Mouse (Mus musculus) C2C12 (cell line): ENCODE data around the gene Abhd12. TPM values are rescaled to one million over a fixed set of nuclear protein-coding genes. Genes with fewer than 3 reads are reported as not detected.

Experiments
- H3K27me3 ChIP-seq: one replicate; pipeline ENCODE4 v1.6.1; 2011; ENCODE audit not compliant: control insufficient read depth, insufficient read depth, insufficient read length
- H3K36me3 ChIP-seq: one replicate; pipeline ENCODE4 v1.6.1; 2011; ENCODE audit not compliant: control insufficient read depth, insufficient read depth
- H3K4me3 ChIP-seq: one replicate; pipeline ENCODE4 v1.5.1; 2011; ENCODE audit warnings: mild to moderate bottlenecking, control low read depth; ENCODE audit not compliant: poor library complexity, insufficient read depth, severe bottlenecking
- H3K79me2 ChIP-seq: one replicate; pipeline ENCODE4 v1.6.1; 2011; ENCODE audit not compliant: control insufficient read depth, insufficient read depth
- H3K79me3 ChIP-seq: one replicate; pipeline ENCODE4 v1.6.1; 2011; ENCODE audit warnings: low read depth, control low read depth
- H3ac ChIP-seq: one replicate; pipeline ENCODE3; 2011; ENCODE audit warnings: low read depth; ENCODE audit not compliant: control insufficient read depth, insufficient read length
- CEBPB ChIP-seq: IDR thresholded peaks from one replicate; pipeline ENCODE4 v1.6.1; 2011; ENCODE audit warnings: low read depth, mild to moderate bottlenecking, control low read depth, moderate library complexity
- CTCF ChIP-seq: IDR thresholded peaks from one replicate; pipeline ENCODE4 v1.5.1; 2011; ENCODE audit not compliant: control insufficient read depth, insufficient read depth, insufficient read length
- FOSL1 ChIP-seq: IDR thresholded peaks from one replicate; pipeline ENCODE4 v1.8.0; 2011; ENCODE audit warnings: mild to moderate bottlenecking, low read length; ENCODE audit not compliant: poor library complexity, insufficient read depth, severe bottlenecking
- MAX ChIP-seq: IDR thresholded peaks from one replicate; pipeline ENCODE4 v1.6.1; 2011; ENCODE audit warnings: mild to moderate bottlenecking, control low read depth
- MYOD1 ChIP-seq: IDR thresholded peaks from one replicate; pipeline ENCODE4 v1.6.1; 2011; ENCODE audit warnings: low read depth; ENCODE audit not compliant: control insufficient read depth, insufficient read length
- MYOG ChIP-seq: IDR thresholded peaks from one replicate; pipeline ENCODE4 v1.6.1; 2011; ENCODE audit not compliant: control insufficient read depth, insufficient read length; ENCODE audit errors: extremely low read depth
- USF1 ChIP-seq: IDR thresholded peaks from one replicate; pipeline ENCODE4 v1.6.1; 2011; ENCODE audit warnings: low read depth, mild to moderate bottlenecking, control low read depth, moderate library complexity
- polyA plus RNA-seq: library from polyadenylated mRNA; unstranded; fragments of >200 nt; fragmentation: generic; extraction: Trizol; gene quantifications from one replicate; pipeline ENCODE4 v1.2.1, GENCODE M21; 2012; ENCODE audit warnings: missing spikeins

The Abhd12 gene
- polyA plus RNA-seq, 1 experiment, result 62.7 TPM

DNA sequence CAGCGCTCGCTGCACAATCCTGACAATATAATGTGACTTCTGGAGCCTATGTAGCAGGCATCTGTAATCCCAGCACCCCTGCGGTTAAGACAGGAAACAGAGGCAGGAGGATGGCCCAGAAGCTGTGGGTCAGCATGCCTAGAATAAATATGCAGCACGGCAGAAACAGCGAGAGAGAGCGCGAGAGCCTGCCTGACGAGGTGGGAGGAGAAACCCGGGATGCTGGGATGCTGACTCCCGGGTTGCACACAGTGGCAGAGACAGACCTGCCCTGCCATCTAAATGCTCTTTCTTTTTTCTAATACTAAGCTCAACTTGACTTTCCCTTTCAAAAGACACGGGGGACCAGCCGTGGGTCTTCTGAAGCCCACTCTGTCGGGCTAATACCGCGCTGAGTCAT is 67.6 kb downstream of the Abhd12 start:
- TF ChIP-seq MAX, result no peak
- TF ChIP-seq CTCF, result no peak
- TF ChIP-seq CEBPB, result no peak
- TF ChIP-seq FOSL1, result no peak
- TF ChIP-seq MYOD1, result no peak
- no peak for TF ChIP-seq MYOG
- TF ChIP-seq USF1, result no peak
- no peak overlapping the region for H3K4me3 ChIP-seq
- H3K36me3 ChIP-seq, result peaks cover 52% of the 10 kb centered on the region
- no peaks in the 10 kb centered on the region for H3K79me3 ChIP-seq
- H3K27me3 ChIP-seq, result no peaks in the 10 kb centered on the region
- H3K79me2 ChIP-seq, result no peaks in the 10 kb centered on the region
- H3ac ChIP-seq, result no peak overlapping the region

DNA sequence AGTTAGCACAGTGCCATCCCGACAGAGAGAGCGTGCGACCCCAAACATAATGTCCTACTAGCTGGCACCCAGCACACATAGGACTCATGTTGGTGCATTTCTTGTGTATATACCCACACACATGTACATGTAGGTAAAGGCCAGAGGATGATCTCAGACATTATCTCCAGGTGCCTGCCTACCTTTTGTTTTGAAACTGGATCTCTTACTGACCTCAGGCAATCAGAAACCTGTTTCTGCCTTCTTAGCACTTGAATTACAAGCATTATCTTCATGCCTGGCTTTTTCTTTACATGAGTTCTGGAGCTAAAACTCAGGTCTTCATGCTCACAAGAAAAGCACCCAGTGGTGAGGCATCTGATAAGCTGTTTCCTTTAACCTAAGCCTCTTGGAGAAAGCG is 68.6 kb downstream of the Abhd12 start:
- Histone ChIP-seq H3ac (no peak overlapping the region), H3K27me3 (no peaks in the 10 kb centered on the region), H3K4me3 (no peak overlapping the region), H3K79me3 (no peaks in the 10 kb centered on the region), H3K36me3 (peaks cover 62% of the 10 kb centered on the region), H3K79me2 (no peaks in the 10 kb centered on the region)
- no peak for TF ChIP-seq MYOD1
- TF ChIP-seq USF1, result no peak
- TF ChIP-seq MYOG, result no peak

DNA sequence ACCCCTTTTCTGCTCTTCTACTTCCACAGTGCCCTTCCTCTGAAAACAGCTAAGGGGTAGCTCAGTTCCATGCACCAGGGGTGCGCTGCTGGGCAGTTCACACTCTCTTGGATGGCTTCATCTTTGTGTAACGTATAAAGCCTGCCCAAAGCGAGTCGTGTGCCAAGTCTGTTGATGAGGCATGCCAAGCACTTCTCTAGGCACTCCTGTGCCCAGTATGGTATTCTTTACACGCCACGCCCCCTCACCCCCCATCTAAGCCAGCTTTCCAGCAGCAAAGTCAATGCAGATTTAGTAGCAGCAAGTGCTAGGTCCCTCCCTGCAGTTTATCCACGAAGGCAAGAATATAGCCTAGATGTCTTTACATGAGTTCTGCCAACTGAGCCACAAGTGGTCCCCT is 69.9 kb downstream of the Abhd12 start:
- Histone ChIP-seq H3K79me3 (no peaks in the 10 kb centered on the region), H3ac (no peak overlapping the region), H3K27me3 (no peaks in the 10 kb centered on the region)

DNA sequence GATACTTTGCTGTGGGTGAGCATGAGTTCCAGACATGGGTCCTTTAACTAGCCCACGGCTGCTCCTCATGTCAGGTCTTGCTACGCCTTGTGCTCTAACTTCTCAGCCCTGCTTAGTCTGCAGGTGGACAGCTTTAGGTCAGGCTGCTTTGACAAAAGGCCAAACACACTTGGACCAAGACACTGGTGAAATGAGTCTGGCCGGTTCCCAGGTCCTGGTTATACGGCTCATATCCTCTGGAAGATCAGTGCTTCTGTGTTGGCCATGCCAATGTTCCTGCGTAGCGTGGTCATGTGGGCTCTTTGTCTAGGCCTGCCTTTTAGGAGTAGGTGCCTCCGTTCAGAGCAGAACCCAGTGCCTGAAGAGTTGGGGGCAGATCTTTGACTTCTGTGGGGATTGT is 72.5 kb downstream of the Abhd12 start:
- Histone ChIP-seq H3K79me3 (no peaks in the 10 kb centered on the region), H3ac (no peak overlapping the region), H3K79me2 (no peaks in the 10 kb centered on the region), H3K36me3 (peaks cover 83% of the 10 kb centered on the region), H3K27me3 (no peaks in the 10 kb centered on the region), H3K4me3 (no peak overlapping the region)
- no peak for TF ChIP-seq FOSL1

More for the DNA sequence above, 69.9 kb downstream of the Abhd12 start:
- TF ChIP-seq CEBPB (no peak), CTCF (no peak), MAX (no peak), FOSL1 (no peak), MYOG (no peak), USF1 (no peak), MYOD1 (no peak)
- Histone ChIP-seq H3K4me3 (no peak overlapping the region), H3K79me2 (no peaks in the 10 kb centered on the region), H3K36me3 (peaks cover 72% of the 10 kb centered on the region)

DNA sequence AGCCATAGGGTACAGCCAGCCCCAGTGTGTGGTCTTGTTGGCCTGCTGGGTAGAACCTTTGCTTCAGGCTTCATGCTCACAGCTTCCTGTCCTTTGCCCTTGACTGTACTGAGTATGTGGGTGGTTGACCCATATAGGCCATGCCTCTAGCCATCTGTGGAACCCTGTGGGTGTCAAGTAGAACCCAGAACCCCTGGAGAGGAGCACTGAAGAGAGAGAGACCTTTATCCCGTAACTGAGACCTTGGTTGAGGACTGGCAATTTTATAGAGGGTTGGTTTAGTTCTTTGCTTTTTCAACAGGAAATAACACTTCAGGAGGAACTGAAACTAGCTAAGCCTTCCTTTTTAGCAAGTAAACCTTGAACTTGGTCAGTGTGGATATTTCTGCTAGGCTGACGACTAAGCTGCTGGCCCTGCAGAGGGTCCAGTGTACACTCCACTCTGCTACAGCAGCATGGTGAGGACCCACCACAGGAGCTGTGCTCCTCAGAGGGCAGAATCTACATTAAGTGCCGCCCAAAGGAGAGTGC is 73.6 kb downstream of the Abhd12 start:
- TF ChIP-seq USF1 (no peak), FOSL1 (no peak), MAX (no peak), MYOG (no peak), CEBPB (no peak), MYOD1 (no peak), CTCF (no peak)
- H3K4me3 ChIP-seq, result no peak overlapping the region
- no peaks in the 10 kb centered on the region for H3K79me3 ChIP-seq
- no peak overlapping the region for H3ac ChIP-seq
- H3K36me3 ChIP-seq, result peaks cover 85% of the 10 kb centered on the region
- H3K79me2 ChIP-seq, result no peaks in the 10 kb centered on the region
- no peaks in the 10 kb centered on the region for H3K27me3 ChIP-seq

DNA sequence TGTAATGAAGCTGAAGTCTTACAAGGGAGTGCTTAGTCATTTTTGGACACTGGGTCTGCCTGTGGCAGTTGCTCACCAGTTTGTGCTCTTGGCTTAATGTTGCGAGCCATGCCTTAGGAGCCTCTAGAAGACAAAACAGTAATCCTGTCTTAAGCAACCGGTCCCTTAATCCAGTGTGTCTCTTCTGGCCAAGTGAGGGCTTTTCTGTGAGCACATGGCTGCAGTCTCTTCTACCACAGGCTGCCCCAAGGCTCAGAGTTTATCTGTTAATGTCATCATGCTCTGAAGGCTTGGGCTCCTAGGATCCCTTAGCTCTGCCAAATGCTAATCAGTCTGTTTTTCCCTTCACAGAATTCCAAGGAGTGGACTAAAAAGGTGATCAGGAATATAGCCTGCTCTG is 74.5 kb downstream of the Abhd12 start:
- TF ChIP-seq FOSL1 (no peak), MYOD1 (no peak), USF1 (no peak), MYOG (no peak), CEBPB (no peak), CTCF (no peak), MAX (no peak)
- Histone ChIP-seq H3K79me3 (no peaks in the 10 kb centered on the region), H3K27me3 (no peaks in the 10 kb centered on the region), H3K36me3 (peaks cover 91% of the 10 kb centered on the region), H3ac (no peak overlapping the region), H3K4me3 (no peak overlapping the region), H3K79me2 (no peaks in the 10 kb centered on the region)
